Mouse (Mus musculus): Measurements from ENCODE around the gene Anapc2.

The Anapc2 gene

GRCm38 (mm10) chr2:25271827-25272511, at the start of gene Anapc2, which contains the start of gene Ssna1:
TSS of gene Anapc2 (plus strand) at chr2:25272478.
TSS of gene Ssna1 (minus strand) at chr2:25272438.
- in situ Hi-C loops (cut with MboI; ENCODE audit: low sequenced_read_pairs), result no loop called here

- in situ Hi-C loops (cut with MboI; ENCODE audit: low sequenced_read_pairs), result no loop called here
Observed at GRCm38 (mm10) chr2:25223681-25224491, 48.4 kb upstream of the Anapc2 start.

- in situ Hi-C loops (cut with MboI; ENCODE audit: low sequenced_read_pairs), result no loop called here
Observed at GRCm38 (mm10) chr2:25224492-25224765, 47.8 kb upstream of the Anapc2 start, which contains the start of gene Tubb4b. TSS of gene Tubb4b (minus strand) at chr2:25224702.

GRCm38 (mm10) chr2:25224766-25225752, 47.2 kb upstream of the Anapc2 start:
- in situ Hi-C loops (cut with MboI; ENCODE audit: low sequenced_read_pairs), result no loop called here

DNA sequence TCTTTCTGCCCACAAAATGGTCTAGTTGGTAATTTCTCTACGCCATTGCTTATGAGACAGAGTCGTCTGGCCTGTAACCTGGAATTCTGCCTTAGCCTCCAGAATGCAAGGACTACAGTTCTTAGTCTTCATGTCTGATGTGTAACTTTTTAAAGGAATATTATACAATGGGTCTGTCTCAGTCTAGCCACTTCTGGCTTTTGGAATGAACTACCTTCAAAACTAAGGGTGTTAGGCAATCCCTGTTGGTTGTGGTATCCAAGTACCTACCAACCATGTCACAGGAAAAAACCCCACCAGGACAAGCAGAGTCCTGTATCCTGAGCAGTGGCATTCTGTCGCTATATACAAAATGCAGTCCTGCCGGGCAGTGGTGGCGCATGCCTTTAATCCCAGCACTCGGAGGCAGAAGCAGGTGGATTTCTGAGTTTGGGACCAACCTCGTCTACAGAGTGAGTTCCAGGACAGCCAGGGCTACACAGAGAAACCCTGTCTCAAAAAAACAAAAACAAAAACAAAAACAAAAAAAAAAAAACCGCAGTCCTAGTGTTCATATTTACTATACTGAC, 46.4 kb upstream of the Anapc2 start:
- in situ Hi-C loops (cut with MboI; ENCODE audit: low sequenced_read_pairs), result no loop called here

GRCm38 (mm10) chr2:25226864-25227263, 45.4 kb upstream of the Anapc2 start:
- in situ Hi-C loops (cut with MboI; ENCODE audit: low sequenced_read_pairs), result no loop called here

DNA sequence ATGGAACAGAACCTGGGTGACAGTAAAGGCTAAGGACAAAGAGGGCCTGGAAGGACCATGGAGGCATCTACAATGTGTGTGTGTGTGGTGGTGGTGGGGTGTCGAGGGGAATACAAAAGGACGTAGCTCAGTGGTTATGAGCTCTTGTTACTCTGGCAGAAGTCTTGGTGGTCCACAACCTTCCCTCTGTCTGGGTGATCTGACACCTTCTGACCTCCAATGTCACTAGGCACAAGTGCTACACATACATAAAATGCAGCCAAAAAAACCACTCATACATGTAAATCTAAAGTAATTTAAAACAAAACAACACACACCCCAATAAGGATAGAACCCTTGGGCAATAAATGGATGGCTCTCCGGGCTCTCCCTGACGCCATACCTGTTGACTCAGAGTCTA, 44.9 kb upstream of the Anapc2 start:
- in situ Hi-C loops (cut with MboI; ENCODE audit: low sequenced_read_pairs), result no loop called here

DNA sequence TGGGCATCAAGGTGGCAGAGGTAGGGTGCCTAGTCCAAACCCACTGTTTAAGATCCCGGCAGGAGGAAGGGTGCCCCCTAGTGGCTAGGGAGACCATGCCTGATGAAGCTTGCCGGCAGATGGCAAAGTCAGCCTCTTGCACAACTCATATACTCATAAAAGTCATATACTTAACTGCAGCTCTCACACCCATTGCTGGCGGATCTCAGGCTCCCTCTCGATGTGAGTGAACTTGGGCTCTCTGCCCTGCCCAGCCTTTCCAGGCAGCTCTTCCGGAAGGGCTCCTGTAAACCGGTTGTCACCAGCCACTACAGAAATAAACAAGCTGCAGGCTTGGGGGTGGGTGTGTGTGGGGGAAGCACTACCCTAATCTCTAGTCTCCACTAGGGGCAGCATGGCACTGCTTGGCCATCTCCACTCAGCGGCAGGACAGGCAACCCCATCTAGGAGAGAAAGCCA, 43.8 kb upstream of the Anapc2 start:
- in situ Hi-C loops (cut with MboI; ENCODE audit: low sequenced_read_pairs), result no loop called here

- in situ Hi-C loops (cut with MboI; ENCODE audit: low sequenced_read_pairs), result no loop called here
Observed at GRCm38 (mm10) chr2:25228995-25229530, 43.2 kb upstream of the Anapc2 start.

DNA sequence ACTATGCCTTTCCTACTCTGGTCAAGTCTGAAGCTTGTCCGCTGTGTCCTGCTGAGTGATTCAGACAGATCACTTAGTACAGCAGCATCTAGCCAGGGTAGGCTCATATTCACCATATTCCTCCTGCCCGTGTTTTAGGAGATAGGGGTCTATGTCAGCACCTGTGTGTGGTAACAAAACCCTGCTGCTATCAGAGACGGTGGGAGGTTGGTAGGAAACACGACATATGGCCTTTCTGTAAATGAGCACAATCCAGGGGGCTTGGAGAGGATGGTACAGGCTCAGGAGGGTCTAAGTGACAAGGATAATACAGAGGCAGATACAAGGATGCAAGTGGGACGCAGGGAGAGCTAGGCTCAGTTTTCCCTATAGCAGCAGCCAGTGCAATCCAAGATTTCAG, 42.7 kb upstream of the Anapc2 start:
- in situ Hi-C loops (cut with MboI; ENCODE audit: low sequenced_read_pairs), result no loop called here

- in situ Hi-C loops (cut with MboI; ENCODE audit: low sequenced_read_pairs), result no loop called here
Observed at GRCm38 (mm10) chr2:25230581-25230980, 41.7 kb upstream of the Anapc2 start.

DNA sequence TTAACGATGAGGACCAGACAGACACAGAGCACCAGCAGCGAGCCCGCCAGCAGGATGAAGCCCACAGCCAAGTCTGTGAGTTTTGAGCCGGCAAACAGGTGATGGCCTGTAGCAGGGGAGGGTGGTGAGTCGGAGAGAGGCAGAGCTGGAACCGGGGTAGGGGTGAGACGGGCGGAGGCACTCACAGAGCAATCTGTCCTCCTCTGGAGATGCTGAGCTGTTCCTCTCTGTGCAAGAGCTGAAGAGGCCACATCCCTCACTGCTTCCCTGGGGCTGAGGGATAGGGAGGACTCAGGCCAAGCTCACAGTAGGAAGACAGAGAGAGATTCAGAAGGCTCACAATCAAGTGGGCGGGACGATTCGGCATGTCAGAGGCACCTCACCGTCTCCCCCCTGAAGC, 41.2 kb upstream of the Anapc2 start:
- in situ Hi-C loops (cut with MboI; ENCODE audit: low sequenced_read_pairs), result no loop called here

GRCm38 (mm10) chr2:25233421-25233820, 38.9 kb upstream of the Anapc2 start:
- in situ Hi-C loops (cut with MboI; ENCODE audit: low sequenced_read_pairs), result no loop called here

GRCm38 (mm10) chr2:25234050-25234449, 38.2 kb upstream of the Anapc2 start, which contains the start of gene Slc34a3:
TSS of gene Slc34a3 (minus strand) at chr2:25234364.
- in situ Hi-C loops (cut with MboI; ENCODE audit: low sequenced_read_pairs), result no loop called here

- in situ Hi-C loops (cut with MboI; ENCODE audit: low sequenced_read_pairs), result no loop called here
Observed at GRCm38 (mm10) chr2:25234551-25235220, 37.6 kb upstream of the Anapc2 start.

GRCm38 (mm10) chr2:25236614-25237013, 35.7 kb upstream of the Anapc2 start, which contains the start of gene Rnf224:
TSS of gene Rnf224 (minus strand) at chr2:25236787.
- in situ Hi-C loops (cut with MboI; ENCODE audit: low sequenced_read_pairs), result no loop called here

DNA sequence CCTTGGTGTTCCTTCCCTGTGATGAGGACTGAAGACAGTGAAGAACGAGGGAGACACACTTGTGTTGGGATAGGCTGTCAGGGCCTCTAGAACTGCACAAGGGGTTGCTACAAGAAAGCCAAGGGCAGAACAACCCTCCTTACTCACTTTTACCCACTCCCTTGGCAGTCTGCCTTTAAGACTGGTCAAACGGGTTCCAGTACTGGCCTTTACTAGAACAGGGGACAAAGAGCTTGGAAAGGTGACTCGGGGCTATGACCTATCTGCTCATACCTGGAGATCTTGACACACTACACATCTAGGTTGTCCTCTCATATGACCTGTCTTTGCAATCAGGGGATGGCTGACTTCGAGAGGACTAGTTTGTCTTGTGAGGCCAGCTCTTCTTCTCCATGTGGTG, 34.8 kb upstream of the Anapc2 start:
- in situ Hi-C loops (cut with MboI; ENCODE audit: low sequenced_read_pairs), result no loop called here

GRCm38 (mm10) chr2:25238106-25238505, 34.2 kb upstream of the Anapc2 start:
- in situ Hi-C loops (cut with MboI; ENCODE audit: low sequenced_read_pairs), result no loop called here

- in situ Hi-C loops (cut with MboI; ENCODE audit: low sequenced_read_pairs), result no loop called here
Observed at GRCm38 (mm10) chr2:25239766-25240165, 32.5 kb upstream of the Anapc2 start.

- in situ Hi-C loops (cut with MboI; ENCODE audit: low sequenced_read_pairs), result no loop called here
Observed at GRCm38 (mm10) chr2:25240310-25240709, 32.0 kb upstream of the Anapc2 start.
